ENCODE assay signal across 8 mouse cellular contexts in genomic region chr9:102777631-102778591, GRCm38 (mm10). TPM values are rescaled to one million over a fixed set of nuclear protein-coding genes. Genes with fewer than 3 reads are reported as not detected.
DNase-seq lines count a peak whose midpoint lies in the region; ATAC-seq lines count a peak whose summit lies in the region.

No protein-coding gene starts in this region.

- ATAC-seq in embryonic facial prominence, embryonic 15.5 days (ENCODE audit: insufficient number of reproducible peaks, low FRiP score, low TSS enrichment, low read depth), result no peak
- ATAC-seq in intestine, embryonic 14.5 days (replicated peaks; ENCODE audit: low FRiP score, low TSS enrichment, low read depth), result no peak; the same call in 1 of the 2 replicates
- ATAC-seq in liver, embryonic 15.5 days (ENCODE audit: insufficient read depth), result no peak

- H3K9me3 ChIP-seq in embryonic facial prominence, embryonic 15.5 days (replicated peaks), result no peaks in the 10 kb centered on the region
- H3K9me3 ChIP-seq in intestine, embryonic 14.5 days (ENCODE audit: control insufficient read depth, low read length), result no peaks in the 10 kb centered on the region
- no peaks in the 10 kb centered on the region for H3K9me3 ChIP-seq in liver, embryonic 15.5 days (replicated peaks)

- H3K4me2 ChIP-seq in embryonic facial prominence, embryonic 15.5 days (replicated peaks), result no peak overlapping the region
- H3K4me2 ChIP-seq in intestine, embryonic 14.5 days (ENCODE audit: low read length), result no peak overlapping the region
- H3K4me2 ChIP-seq in liver, embryonic 15.5 days, result no peak overlapping the region

- intact Hi-C loops in left cerebral cortex, postnatal 36 days (cut with DNase I), result loop anchor here (2.0 kb wide), 1 partner anchor 61 kb away; the partner anchor contains the start of gene Amotl2

- DNase-seq in left cerebral cortex, postnatal 36 days (ENCODE audit: low spot score in 2 of 2), result peak; percentile 8 to 10
- DNase-seq in left cerebral cortex, adult 9 months (ENCODE audit: low spot score in 2 of 2), result no peak
- DNase-seq in intestine, embryonic 14.5 days (ENCODE audit: low spot score), result peak; percentile 50
- DNase-seq in layer of hippocampus, adult 9-10 months (ENCODE audit: low spot score), result no peak
- no peak for DNase-seq in cerebellum, postnatal 36 days
- DNase-seq in cerebellum, adult 18-20 months, result no peak

- no peaks in the 10 kb centered on the region for H3K36me3 ChIP-seq in embryonic facial prominence, embryonic 15.5 days
- no peaks in the 10 kb centered on the region for H3K36me3 ChIP-seq in intestine, embryonic 14.5 days (ENCODE audit: control insufficient read depth, insufficient read depth, low read length)
- no peaks in the 10 kb centered on the region for H3K36me3 ChIP-seq in liver, embryonic 15.5 days (replicated peaks)

- no peak overlapping the region for H3K9ac ChIP-seq in embryonic facial prominence, embryonic 15.5 days
- H3K9ac ChIP-seq in intestine, embryonic 14.5 days (ENCODE audit: low read length), result no peak overlapping the region
- no peak overlapping the region for H3K9ac ChIP-seq in liver, embryonic 15.5 days

- peaks cover 31% of the 10 kb centered on the region for H3K4me1 ChIP-seq in embryonic facial prominence, embryonic 15.5 days
- H3K4me1 ChIP-seq in intestine, embryonic 14.5 days (replicated peaks; ENCODE audit: control insufficient read depth, insufficient read depth, low read length), result peaks cover 29% of the 10 kb centered on the region
- H3K4me1 ChIP-seq in liver, embryonic 15.5 days (replicated peaks), result peaks cover 18% of the 10 kb centered on the region

- no peaks in the 10 kb centered on the region for H3K27me3 ChIP-seq in embryonic facial prominence, embryonic 15.5 days
- H3K27me3 ChIP-seq in intestine, embryonic 14.5 days (replicated peaks; ENCODE audit: control insufficient read depth, insufficient read depth, low read length), result no peaks in the 10 kb centered on the region
- no peaks in the 10 kb centered on the region for H3K27me3 ChIP-seq in liver, embryonic 15.5 days

- 53% methylated on average over 18 of the region's 18 CpGs for WGBS in embryonic facial prominence, embryonic 15.5 days
- 30% methylated on average over 18 of the region's 18 CpGs for WGBS in intestine, embryonic 14.5 days
- 19% methylated on average over 18 of the region's 18 CpGs for whole genome bisulfite sequencing in liver, embryonic 15.5 days (ENCODE audit: insufficient replicate concordance)

- H3K4me3 ChIP-seq in embryonic facial prominence, embryonic 15.5 days (replicated peaks), result no peak overlapping the region
- H3K4me3 ChIP-seq in intestine, embryonic 14.5 days (ENCODE audit: low read depth, low read length), result no peak overlapping the region
- no peak overlapping the region for H3K4me3 ChIP-seq in liver, embryonic 15.5 days (replicated peaks)

- peak overlapping the region; percentile 59 for H3K27ac ChIP-seq in embryonic facial prominence, embryonic 15.5 days (replicated peaks)
- peak overlapping the region; percentile 79 for H3K27ac ChIP-seq in intestine, embryonic 14.5 days (ENCODE audit: low read depth)
- 0 out of 2 replicates have a peak overlapping the region, but pooled peaks have one; percentile 9 for H3K27ac ChIP-seq in liver, embryonic 15.5 days (replicated peaks)

RNA-seq across cellular contexts. Expression of gene Ryk, which starts 56.8 kb away (rescaled TPM):
- 10 to 100 TPM; 31.6 to 38.0 TPM for total RNA-seq in left cerebral cortex, postnatal 36 days (2021)
- polyA plus RNA-seq in embryonic facial prominence, embryonic 15.5 days (2015; fragmentation: Nextera tagmentation; extraction: Ambion mirVana), result 24.8 and 33.1 TPM in 2 replicates
- 24.4 and 24.9 TPM in 2 replicates for polyA plus RNA-seq in intestine, embryonic 14.5 days (2014; fragmentation: Nextera tagmentation; extraction: Ambion mirVana)
- polyA plus RNA-seq in liver, embryonic 15.5 days (2015; fragmentation: Nextera tagmentation; extraction: Ambion mirVana), result 3.8 and 4.9 TPM in 2 replicates

Comparison
In these comparisons a context has a peak if more than half of its experiments do, and no peak if none do; other contexts are left out.
1. DNase-seq: peak in left cerebral cortex, postnatal 36 days (2 of 2) and intestine, embryonic 14.5 days (single experiment); none in left cerebral cortex, adult 9 months (0 of 2), layer of hippocampus, adult 9-10 months (single experiment), cerebellum, postnatal 36 days (0 of 2) and cerebellum, adult 18-20 months (0 of 2).
2. H3K27ac ChIP-seq: peak in every context shown above with its lines; median percentile 79 in intestine, embryonic 14.5 days; 59 in embryonic facial prominence, embryonic 15.5 days; 9 in liver, embryonic 15.5 days.